Mouse (Mus musculus) myocyte (in vitro differentiated cells): ENCODE results near the gene Nr1i3. TPM values are rescaled to one million over a fixed set of nuclear protein-coding genes. Genes with fewer than 3 reads are reported as not detected.

ENCODE experiments used
- H3K27me3 ChIP-seq: one replicate; pipeline ENCODE4 v1.6.1; 2011; ENCODE audit not compliant: control insufficient read depth, insufficient read depth, insufficient read length
- H3K36me3 ChIP-seq: one replicate; pipeline ENCODE4 v1.6.1; 2011; ENCODE audit not compliant: control insufficient read depth, insufficient read depth
- H3K4me2 ChIP-seq: one replicate; pipeline ENCODE4 v1.6.1; 2011; ENCODE audit warnings: low read depth, control low read depth
- H3K4me3 ChIP-seq: one replicate; pipeline ENCODE4 v1.5.1; 2011; ENCODE audit warnings: mild to moderate bottlenecking, control low read depth, moderate library complexity
- H3K79me2 ChIP-seq: one replicate; pipeline ENCODE4 v1.6.1; 2011; ENCODE audit not compliant: control insufficient read depth, insufficient read depth
- H3ac ChIP-seq: one replicate; pipeline ENCODE4 v1.6.1; 2011; ENCODE audit not compliant: control insufficient read depth, insufficient read length
- CEBPB ChIP-seq: IDR thresholded peaks from 2 replicates; pipeline ENCODE4 v1.6.1; 2011; ENCODE audit warnings: mild to moderate bottlenecking, moderate library complexity; ENCODE audit not compliant: poor library complexity, insufficient read depth, severe bottlenecking
- E2F4 ChIP-seq: IDR thresholded peaks from one replicate; pipeline ENCODE4 v1.6.1; 2011; ENCODE audit warnings: mild to moderate bottlenecking, control low read depth, moderate library complexity; ENCODE audit not compliant: insufficient read depth
- MAX ChIP-seq: IDR thresholded peaks from one replicate; pipeline ENCODE4 v1.6.1; 2011; ENCODE audit warnings: low read depth, mild to moderate bottlenecking, control low read depth
- MYOD1 ChIP-seq, 3 experiments: IDR thresholded peaks; one replicate each; pipeline ENCODE4 v1.6.1; 2011; ENCODE audit warnings: control low read depth in 2 of 3, low read depth in 2 of 3, mild to moderate bottlenecking in 2 of 3, moderate library complexity in 1 of 3; ENCODE audit not compliant: insufficient read length in 2 of 3, control insufficient read depth in 1 of 3
- MYOG ChIP-seq, 3 experiments: IDR thresholded peaks; one replicate each; pipeline ENCODE4 v1.6.1; 2011; ENCODE audit warnings: control low read depth in 2 of 3, low read depth in 2 of 3, mild to moderate bottlenecking in 2 of 3; ENCODE audit not compliant: insufficient read length in 2 of 3, control insufficient read depth in 1 of 3, insufficient read depth in 1 of 3
- POLR2A ChIP-seq: IDR thresholded peaks from one replicate; pipeline ENCODE4 v1.6.1; 2011; ENCODE audit warnings: low read depth, mild to moderate bottlenecking, control low read depth, moderate library complexity; ENCODE audit not compliant: insufficient read length
- POLR2AphosphoS2 ChIP-seq: IDR thresholded peaks from one replicate; pipeline ENCODE4 v1.6.1; 2011; ENCODE audit warnings: low read depth, control low read depth; ENCODE audit not compliant: insufficient read length
- REST ChIP-seq: IDR thresholded peaks from one replicate; pipeline ENCODE4 v1.6.1; 2011; ENCODE audit warnings: mild to moderate bottlenecking, control low read depth, moderate library complexity; ENCODE audit not compliant: insufficient read depth, insufficient read length
- SRF ChIP-seq: IDR thresholded peaks from one replicate; pipeline ENCODE4 v1.6.1; 2011; ENCODE audit warnings: low read depth; ENCODE audit not compliant: control insufficient read depth, insufficient read length
- TCF12 ChIP-seq: IDR thresholded peaks from one replicate; pipeline ENCODE4 v1.6.1; 2011; ENCODE audit warnings: mild to moderate bottlenecking, control low read depth; ENCODE audit not compliant: poor library complexity, insufficient read depth, severe bottlenecking
- TCF3 ChIP-seq: IDR thresholded peaks from one replicate; pipeline ENCODE4 v1.6.1; 2011; ENCODE audit warnings: low read depth, control low read depth; ENCODE audit not compliant: insufficient read length
- USF1 ChIP-seq: IDR thresholded peaks from one replicate; pipeline ENCODE4 v1.6.1; 2011; ENCODE audit warnings: low read depth, mild to moderate bottlenecking, control low read depth, moderate library complexity
- polyA plus RNA-seq: library from polyadenylated mRNA; unstranded; fragments of >200 nt; fragmentation: generic; extraction: Trizol; gene quantifications from one replicate; pipeline ENCODE4 v1.2.1, GENCODE M21; 2012; ENCODE audit warnings: missing spikeins

Gene Nr1i3
- polyA plus RNA-seq, 1 experiment: 0.06 TPM

GRCm38 (mm10) chr1:171171138-171171537, 42.6 kb upstream of the Nr1i3 start:
- TF ChIP-seq POLR2AphosphoS2: no peak
- no peak for TF ChIP-seq MAX
- no peak for TF ChIP-seq TCF12
- no peak for TF ChIP-seq USF1
- TF ChIP-seq SRF: no peak
- no peak for TF ChIP-seq REST
- TF ChIP-seq POLR2A: no peak
- no peak for TF ChIP-seq MYOD1 (IDR thresholded peaks at IDR 0.05; ENCODE audit: control insufficient read depth in 1 of 3, insufficient read length in 2 of 3, low read depth in 2 of 3)
- no peak for TF ChIP-seq TCF3
- no peak for TF ChIP-seq E2F4
- TF ChIP-seq CEBPB: no peak
- no peak for TF ChIP-seq MYOG (IDR thresholded peaks at IDR 0.05; ENCODE audit: control insufficient read depth in 1 of 3, insufficient read depth in 1 of 3, insufficient read length in 2 of 3, low read depth in 2 of 3)
- H3K4me2 ChIP-seq: peak overlapping the region; percentile 27
- no peaks in the 10 kb centered on the region for H3K79me2 ChIP-seq
- no peaks in the 10 kb centered on the region for H3K27me3 ChIP-seq
- H3K36me3 ChIP-seq: no peaks in the 10 kb centered on the region
- no peak overlapping the region for H3K4me3 ChIP-seq
- H3ac ChIP-seq: no peak overlapping the region

- Histone ChIP-seq H3K79me2 (no peaks in the 10 kb centered on the region), H3K4me3 (no peak overlapping the region), H3ac (no peak overlapping the region), H3K4me2 (no peak overlapping the region), H3K36me3 (no peaks in the 10 kb centered on the region), H3K27me3 (no peaks in the 10 kb centered on the region)
- TF ChIP-seq CEBPB: no peak
- no peak for TF ChIP-seq MYOG (IDR thresholded peaks at IDR 0.05; ENCODE audit: control insufficient read depth in 1 of 3, insufficient read depth in 1 of 3, insufficient read length in 2 of 3, low read depth in 2 of 3)
- TF ChIP-seq POLR2A: no peak
- TF ChIP-seq TCF3: no peak
These were observed 41.0 kb upstream of the Nr1i3 start for GRCm38 (mm10) chr1:171172779-171173178.

- Histone ChIP-seq H3K4me2 (no peak overlapping the region), H3ac (no peak overlapping the region), H3K27me3 (no peaks in the 10 kb centered on the region), H3K4me3 (no peak overlapping the region), H3K36me3 (no peaks in the 10 kb centered on the region), H3K79me2 (no peaks in the 10 kb centered on the region)
- TF ChIP-seq MYOD1 (IDR thresholded peaks at IDR 0.05; ENCODE audit: control insufficient read depth in 1 of 3, insufficient read length in 2 of 3, low read depth in 2 of 3) (no peak), E2F4 (no peak), TCF3 (no peak), SRF (no peak)
These were observed 34.1 kb upstream of the Nr1i3 start for GRCm38 (mm10) chr1:171179487-171180171.

GRCm38 (mm10) chr1:171183025-171183424, 30.7 kb upstream of the Nr1i3 start:
- Histone ChIP-seq H3K4me3 (no peak overlapping the region), H3K4me2 (no peak overlapping the region), H3K27me3 (no peaks in the 10 kb centered on the region), H3ac (no peak overlapping the region), H3K79me2 (no peaks in the 10 kb centered on the region), H3K36me3 (no peaks in the 10 kb centered on the region)
- TF ChIP-seq POLR2A: no peak

- H3K4me3 ChIP-seq: no peak overlapping the region
- TF ChIP-seq E2F4 (no peak), MAX (no peak), MYOG (IDR thresholded peaks at IDR 0.05; ENCODE audit: control insufficient read depth in 1 of 3, insufficient read depth in 1 of 3, insufficient read length in 2 of 3, low read depth in 2 of 3) (no peak)
- peak overlapping the region; percentile 78 for H3K4me2 ChIP-seq
- no peaks in the 10 kb centered on the region for H3K27me3 ChIP-seq
- H3K79me2 ChIP-seq: no peaks in the 10 kb centered on the region
- no peaks in the 10 kb centered on the region for H3K36me3 ChIP-seq
- no peak overlapping the region for H3ac ChIP-seq
These were observed 30.1 kb upstream of the Nr1i3 start for GRCm38 (mm10) chr1:171183620-171184019.

GRCm38 (mm10) chr1:171184314-171184713, 29.5 kb upstream of the Nr1i3 start:
- no peak overlapping the region for H3K4me3 ChIP-seq
- no peak for TF ChIP-seq E2F4
- TF ChIP-seq SRF: no peak
- TF ChIP-seq MYOD1 (IDR thresholded peaks at IDR 0.05; ENCODE audit: control insufficient read depth in 1 of 3, insufficient read length in 2 of 3, low read depth in 2 of 3): no peak
- TF ChIP-seq TCF12: no peak
- no peak for TF ChIP-seq POLR2A
- TF ChIP-seq MYOG (IDR thresholded peaks at IDR 0.05; ENCODE audit: control insufficient read depth in 1 of 3, insufficient read depth in 1 of 3, insufficient read length in 2 of 3, low read depth in 2 of 3): no peak
- TF ChIP-seq REST: no peak
- TF ChIP-seq CEBPB: peak; percentile 89
- peak; percentile 4 for TF ChIP-seq USF1

More at GRCm38 (mm10) chr1:171184314-171184713, 29.5 kb upstream of the Nr1i3 start:
- peak overlapping the region; percentile 78 for H3K4me2 ChIP-seq
- no peaks in the 10 kb centered on the region for H3K79me2 ChIP-seq
- H3K27me3 ChIP-seq: no peaks in the 10 kb centered on the region
- no peaks in the 10 kb centered on the region for H3K36me3 ChIP-seq
- no peak overlapping the region for H3ac ChIP-seq
